Mouse (Mus musculus): Measurements from ENCODE around the gene Gm17660. TPM values are rescaled to one million over a fixed set of nuclear protein-coding genes. Genes with fewer than 3 reads are reported as not detected.
"Not testable (repeated sequence)": the region's sequence is repeated elsewhere in the genome, so short reads cannot be mapped to it uniquely, and the experiment has no call there.

Gm17660 gene
- total RNA-seq, 2 experiments from 2014 or later, result not detected

DNA sequence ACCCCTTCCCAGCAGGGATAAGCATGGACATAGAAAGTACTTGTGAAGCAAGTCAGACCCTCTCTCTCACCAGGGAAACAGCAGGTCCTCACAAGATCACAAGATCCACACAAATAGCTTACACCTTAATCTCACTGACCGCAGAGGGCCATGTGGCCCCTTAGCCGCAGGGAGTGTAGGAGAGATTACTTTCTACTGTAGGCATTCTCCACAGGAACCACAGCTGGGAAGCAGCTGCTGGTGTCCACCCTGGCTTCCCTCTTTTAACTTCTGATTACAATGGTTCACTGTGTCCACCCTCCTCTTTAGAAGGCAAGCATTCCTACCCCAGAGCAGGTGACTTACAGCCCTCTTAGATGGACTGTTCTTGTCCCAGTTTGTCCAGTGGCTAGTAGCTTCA, 33.7 kb downstream of the Gm17660 start:
- no peak for DNase-seq (ENCODE audit: low spot score in 2 of 2)

DNA sequence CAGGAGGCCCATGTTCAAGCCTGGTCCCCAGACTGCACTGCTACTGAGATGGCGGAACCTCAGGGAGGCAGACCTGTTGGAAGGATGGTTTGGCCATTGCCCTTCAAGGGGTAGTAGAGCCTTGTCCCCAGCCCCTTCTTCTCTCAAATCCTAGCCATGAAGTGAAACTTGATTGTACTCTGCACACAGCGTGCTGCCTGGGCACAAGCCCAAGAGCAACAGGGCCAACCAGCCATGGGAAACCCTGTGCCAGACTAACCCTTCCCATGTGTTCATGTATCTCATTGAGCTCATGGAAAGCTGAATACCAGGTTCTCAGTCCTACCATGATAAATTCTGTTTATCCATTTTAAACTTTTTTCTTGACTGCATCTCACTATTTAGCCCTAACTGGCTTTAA, 34.5 kb downstream of the Gm17660 start:
- DNase-seq (ENCODE audit: low spot score in 2 of 2), result no peak

DNA sequence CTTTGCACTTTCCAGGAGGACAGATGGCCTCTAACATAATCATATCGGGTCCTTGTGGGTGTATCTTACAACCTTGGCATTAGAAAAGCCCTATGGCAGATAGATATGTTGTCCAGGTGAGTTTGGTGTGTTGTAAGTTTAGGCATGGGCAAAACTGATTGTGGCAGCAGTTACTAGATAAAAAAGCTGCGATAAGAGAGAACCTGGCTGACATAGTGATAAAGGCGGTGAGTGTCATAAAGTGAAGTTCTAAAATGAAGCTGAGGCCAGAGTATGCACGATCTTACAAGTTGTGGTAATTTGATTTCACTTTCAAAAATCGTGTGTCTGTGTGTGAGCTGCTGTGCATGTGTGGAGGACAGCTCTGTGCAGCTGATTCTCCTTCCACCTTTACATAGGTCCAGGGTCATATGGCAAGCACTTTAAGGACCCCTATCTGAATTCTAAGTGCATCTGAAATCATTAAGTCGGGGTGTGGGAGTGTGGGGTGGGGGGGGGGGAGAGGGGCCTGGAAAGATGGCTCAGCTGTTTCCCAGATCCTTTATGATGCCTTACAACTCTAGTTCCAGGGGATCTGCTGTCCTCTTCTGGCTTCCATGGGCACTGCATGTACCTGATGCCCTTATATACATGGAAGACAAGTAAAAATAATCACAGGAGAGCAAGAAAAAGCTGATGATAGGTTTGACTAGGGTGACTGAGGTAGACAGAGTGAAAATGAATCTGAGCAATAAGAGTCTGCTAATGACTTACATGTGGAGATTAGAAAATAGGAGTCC, 38.1 kb downstream of the Gm17660 start:
- DNase-seq (ENCODE audit: low spot score in 2 of 2), result peak in 1 of 2 experiments; percentile 40

DNA sequence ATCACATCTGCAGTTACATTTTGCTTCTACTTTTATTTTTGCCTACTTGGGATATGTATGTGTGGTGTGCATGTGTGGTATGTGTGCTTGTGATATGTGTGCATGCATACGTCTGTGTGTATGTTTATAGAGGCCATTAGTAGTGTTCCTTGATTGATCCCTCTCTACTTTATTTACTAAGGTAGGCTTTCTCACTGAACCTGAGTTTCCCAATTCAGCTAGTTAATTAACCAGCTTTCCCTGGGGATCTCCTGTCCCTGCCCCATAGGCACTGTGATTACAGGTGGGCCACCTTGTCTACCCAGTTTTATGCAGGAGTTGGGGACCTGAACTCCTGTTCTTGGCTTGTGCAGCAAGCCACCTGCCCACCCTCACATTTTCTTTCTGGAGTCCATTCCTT, 40.7 kb downstream of the Gm17660 start:
- no peak for DNase-seq (ENCODE audit: low spot score in 2 of 2)

DNA sequence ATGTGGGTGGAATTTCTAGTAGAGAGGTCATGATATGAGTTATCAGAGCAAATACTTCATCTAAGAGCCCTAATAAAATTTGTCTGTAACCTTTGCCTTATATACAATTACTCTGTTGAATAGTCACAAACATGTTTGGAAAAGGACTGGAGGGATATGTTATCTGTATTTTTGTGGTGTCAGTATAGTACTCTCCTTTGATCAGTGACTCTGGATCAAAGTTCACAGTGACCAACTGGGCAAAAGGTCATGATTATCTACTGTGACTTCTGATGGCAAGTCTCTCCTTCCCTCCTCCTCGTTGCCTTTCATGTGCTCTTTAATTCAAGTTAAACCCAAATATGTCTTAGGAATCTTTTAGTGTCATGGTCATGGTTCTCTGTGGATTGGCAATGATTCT, 41.6 kb downstream of the Gm17660 start:
- no peak for DNase-seq (ENCODE audit: low spot score in 2 of 2)

DNA sequence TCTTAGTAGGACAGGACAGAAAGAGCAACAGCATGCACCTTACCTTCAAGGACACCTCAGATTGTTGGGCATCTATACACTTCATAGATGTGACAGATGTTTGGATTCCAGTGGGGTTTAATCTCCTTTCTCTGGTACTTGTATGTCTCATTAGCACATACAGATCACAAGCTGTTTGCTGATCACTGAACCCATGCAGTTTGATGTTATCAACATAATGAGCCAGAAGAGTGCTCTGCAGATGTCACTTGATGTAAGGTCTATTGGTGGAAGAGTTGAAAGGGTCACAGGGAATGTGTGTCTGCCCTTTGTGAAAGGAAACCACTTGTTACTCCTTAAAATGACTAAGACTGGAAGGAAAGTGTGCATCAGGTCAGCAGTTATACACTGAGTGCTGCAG, 42.3 kb downstream of the Gm17660 start:
- no peak for DNase-seq (ENCODE audit: low spot score in 2 of 2)

DNA sequence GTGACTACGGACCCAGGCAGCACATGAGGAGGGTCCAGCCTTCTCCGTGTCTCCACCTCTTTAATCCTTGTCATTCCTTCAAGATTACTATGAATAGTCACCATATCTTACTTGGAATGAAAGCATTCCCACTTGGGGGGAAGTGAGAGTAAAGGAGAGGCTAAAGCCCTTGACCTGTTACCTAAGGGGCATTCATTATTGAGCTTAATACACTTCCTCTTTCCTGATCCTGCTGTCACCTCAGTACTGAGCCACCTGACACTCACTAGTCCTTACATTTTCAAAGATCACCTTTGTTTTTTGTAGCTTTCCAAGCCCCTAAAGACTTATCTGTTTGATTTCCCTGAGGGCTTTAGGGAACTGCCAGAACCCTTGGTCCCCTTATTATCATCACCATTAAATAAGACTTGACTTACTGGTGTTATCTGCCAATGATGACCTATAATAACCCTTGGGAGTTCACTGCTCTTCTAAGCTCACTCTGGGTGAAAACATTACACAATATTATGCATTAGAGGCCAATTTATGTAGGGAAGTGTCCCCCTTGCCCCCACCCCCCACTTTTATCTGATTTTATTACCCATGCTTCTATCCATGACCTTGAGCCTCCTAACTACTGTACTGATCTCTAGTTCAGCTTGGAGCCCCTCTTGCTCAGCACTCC, 44.8 kb downstream of the Gm17660 start:
- no peak for DNase-seq (ENCODE audit: low spot score in 2 of 2)

DNA sequence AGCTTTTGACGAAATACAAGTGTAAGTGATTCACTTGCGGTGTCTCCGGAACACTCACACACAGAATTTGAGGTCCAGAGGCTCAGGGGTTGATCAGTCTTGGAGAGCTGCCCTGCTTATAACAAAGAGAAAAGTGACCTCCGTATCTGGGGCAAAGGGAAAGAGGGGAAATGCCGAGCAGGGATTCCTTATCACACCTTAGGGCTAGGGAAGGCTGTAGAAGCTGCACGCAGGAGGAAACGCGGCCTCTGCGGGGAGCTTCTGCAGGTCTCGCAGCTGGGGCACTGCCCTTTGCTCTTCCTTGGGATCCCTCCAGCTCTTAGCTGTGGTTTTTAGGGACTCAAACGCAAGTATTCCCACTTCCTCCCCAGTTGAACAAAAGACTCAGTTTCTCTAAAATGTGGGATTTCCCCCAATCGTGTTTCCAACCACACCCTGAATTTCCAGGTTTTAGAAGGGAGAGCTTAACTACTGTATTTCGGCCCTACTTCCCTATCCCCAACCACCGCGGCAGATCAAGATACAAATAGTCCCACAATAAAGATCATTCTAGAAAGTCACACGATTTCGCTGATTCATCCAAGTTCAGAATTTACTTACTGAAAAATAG, 52.1 kb downstream of the Gm17660 start:
- DNase-seq (ENCODE audit: low spot score in 2 of 2), result no peak

DNA sequence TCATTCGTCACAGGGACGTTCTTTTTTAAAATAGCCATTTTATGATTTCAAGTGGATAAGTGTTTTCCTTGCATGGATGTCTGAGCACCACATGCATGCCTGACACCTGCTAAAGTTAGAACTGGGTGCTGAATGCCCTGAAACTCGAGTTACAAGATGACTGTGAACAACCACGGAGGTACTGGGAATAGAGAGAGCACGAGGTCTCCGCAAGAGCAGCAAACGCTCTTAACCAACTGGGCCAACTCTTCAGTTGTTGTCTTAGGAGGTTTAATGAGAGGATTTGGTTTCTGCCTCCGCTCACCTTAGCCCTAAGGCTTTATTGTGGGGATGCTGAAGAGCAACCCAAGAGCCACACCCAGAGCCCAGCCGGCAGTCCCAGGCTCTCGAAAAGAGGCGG, 52.6 kb downstream of the Gm17660 start:
- DNase-seq (ENCODE audit: low spot score in 2 of 2), result no peak

DNA sequence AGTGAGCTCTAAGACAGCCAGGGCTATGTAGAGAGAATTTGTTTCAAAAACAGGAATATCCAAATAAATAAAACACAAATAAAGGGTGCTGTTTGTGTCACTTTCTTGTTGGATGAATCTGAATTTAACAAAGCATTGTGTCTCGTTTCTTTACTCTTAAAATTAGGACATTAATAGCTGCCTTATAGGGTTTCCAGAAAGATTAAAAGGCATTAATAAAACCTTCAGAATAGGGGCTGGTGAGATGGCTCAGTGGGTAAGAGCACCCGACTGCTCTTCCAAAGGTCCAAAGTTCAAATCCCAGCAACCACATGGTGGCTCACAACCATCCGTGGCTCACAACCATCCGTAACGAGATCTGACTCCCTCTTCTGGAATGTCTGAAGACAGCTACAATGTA, 53.2 kb downstream of the Gm17660 start:
- DNase-seq (ENCODE audit: low spot score in 2 of 2), result not testable (repeated sequence)

DNA sequence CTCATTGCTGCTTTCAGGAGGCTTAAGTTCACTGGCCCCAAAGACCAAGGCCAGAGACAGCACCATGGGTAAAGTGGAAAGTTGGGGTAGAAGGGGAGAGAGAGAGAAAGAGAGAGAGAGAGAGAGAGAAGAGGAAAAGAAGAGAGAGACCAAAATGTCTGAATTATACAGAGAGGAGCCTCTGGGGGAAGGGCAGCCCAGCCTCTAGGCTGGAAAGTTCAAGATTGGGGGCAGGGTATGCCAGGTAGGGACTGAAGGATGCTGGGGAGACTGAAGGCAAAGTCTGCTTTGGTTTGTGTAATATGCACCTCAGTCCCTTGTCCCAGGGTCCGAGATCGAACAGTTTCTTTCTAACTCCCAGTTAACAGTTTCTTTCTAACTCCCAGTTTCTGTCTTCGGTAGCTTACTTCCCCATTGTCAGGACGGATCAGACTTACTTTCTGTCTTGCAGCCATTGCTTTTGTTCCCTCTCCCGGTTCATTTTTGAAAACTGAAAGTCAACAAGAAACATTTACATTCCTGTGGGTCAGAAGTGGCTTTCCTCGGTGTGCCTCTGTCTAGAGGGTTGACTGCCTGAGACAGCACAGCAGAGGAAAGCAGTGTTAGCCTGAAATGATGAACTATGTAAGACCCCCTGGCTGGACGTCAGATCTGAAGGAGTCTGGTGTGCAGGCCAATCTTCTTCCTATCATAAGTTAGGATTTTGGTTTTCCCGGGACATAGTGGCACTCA, 54.0 kb downstream of the Gm17660 start:
- no peak for DNase-seq (ENCODE audit: low spot score in 2 of 2)

DNA sequence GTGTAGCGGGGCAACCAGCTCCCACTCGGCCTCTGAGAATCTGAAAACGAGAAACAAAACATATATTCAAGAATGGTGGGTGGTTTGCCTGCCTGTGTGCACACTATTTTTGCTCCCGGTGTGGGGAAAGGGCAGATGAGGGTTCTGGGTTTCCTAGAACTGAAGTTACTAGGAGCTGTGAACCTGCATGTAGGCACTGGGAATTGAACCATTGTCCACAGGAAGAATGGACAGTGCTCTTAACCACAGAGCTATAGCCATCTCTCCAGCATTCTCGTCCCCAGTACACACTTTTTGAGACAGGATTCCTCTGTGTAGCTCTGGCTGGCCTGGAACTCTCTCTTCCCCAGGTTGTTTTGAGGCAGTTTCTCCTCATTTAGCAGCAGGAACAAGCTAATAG, 54.9 kb downstream of the Gm17660 start:
- DNase-seq (ENCODE audit: low spot score in 2 of 2), result no peak

DNA sequence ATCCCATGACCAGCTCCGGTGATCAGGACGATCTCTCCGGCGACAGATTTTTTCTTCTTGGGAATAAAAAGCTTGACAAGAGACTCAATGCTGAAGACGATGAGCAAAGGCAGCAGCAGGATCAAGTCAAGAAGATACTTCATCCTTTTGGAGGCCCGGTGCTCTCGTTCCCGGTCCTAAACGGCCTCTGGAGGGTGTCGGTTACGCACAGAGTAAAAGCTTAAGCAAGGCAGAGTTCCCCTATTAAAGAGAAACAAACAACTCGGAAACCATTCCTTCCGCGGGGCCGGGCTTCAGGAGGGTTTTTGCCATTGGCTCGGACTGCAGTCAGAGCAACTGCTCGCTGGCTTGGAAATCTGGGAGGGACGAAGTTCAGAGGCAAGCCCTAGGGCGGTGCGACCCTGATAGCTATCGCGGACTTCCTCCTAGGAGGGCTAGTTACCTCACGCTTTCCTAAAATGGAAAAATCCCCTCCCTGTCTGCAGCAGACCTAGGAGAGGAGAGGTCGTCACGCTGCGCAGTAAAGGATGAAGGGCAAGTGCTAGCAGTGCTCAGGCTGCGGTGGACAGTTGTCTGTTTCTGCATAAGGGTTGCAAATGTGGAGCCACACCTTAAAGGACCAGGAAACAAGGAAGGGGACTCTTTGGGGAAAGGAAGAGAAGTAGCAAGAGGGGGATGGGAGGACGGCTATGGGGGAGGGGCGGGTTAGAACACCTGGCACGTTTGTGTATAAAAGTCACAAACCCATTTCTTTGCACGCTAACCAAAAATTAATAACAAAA, 55.6 kb downstream of the Gm17660 start, which contains the start of gene Hsd17b11:
Hsd17b11 (minus strand) TSS at position 323 of the 782 bp plus-strand sequence.
- DNase-seq (ENCODE audit: low spot score in 2 of 2), result peak; percentile 68 to 72

Small RNA genes within 50 kb of the gene (microRNA-seq; reads per million reads assigned to microRNA genes)
- 0 reads per million in 2 experiments for gene Mir5619

Other genes starting within 250 kb of the Gm17660 start
- gene Klhl8, start 166.3 kb downstream of the Gm17660 start, total RNA-seq (2021), result 10 to 100 TPM; 35.5 to 38.3 TPM
- gene Hsd17b13, start 100.2 kb downstream of the Gm17660 start, total RNA-seq (2021), result not detected
- gene Hsd17b11, start 55.7 kb downstream of the Gm17660 start, total RNA-seq (2021), result 10 to 100 TPM; 36.7 to 39.9 TPM
- gene Nudt9, start 31.3 kb downstream of the Gm17660 start, total RNA-seq (2021), result 10 to 100 TPM; 75.6 to 77.4 TPM
- gene Sparcl1, start 36.1 kb upstream of the Gm17660 start, total RNA-seq (2021), result 1,000 to 10,000 TPM; 1,351 to 1,429 TPM
- gene Dspp, start 93.1 kb upstream of the Gm17660 start, total RNA-seq (2021), result not detected
- 1 to 10 TPM; 1.1 to 1.3 TPM for gene Dmp1, start 125.0 kb upstream of the Gm17660 start, total RNA-seq (2021)
- gene Ibsp, start 221.6 kb upstream of the Gm17660 start, total RNA-seq (2021), result under 1 TPM; 0.31 to 0.41 TPM
- gene Mepe, start 247.7 kb upstream of the Gm17660 start, total RNA-seq (2021), result not detected

Data from layer of hippocampus, postnatal 14 days (tissue).